Mouse (Mus musculus) erythroblast, embryonic 14.5 days (primary cell): ENCODE results near the gene Golga1.

Experiments used
- GATA1 ChIP-seq: IDR thresholded peaks from 2 replicates; pipeline ENCODE4 v1.6.1; 2012; ENCODE audit warnings: low read length, inconsistent platforms, mixed read lengths
- TAL1 ChIP-seq: IDR thresholded peaks from 3 replicates; pipeline ENCODE4 v1.6.1; 2012; ENCODE audit warnings: low read length, inconsistent platforms, mixed read lengths

DNA sequence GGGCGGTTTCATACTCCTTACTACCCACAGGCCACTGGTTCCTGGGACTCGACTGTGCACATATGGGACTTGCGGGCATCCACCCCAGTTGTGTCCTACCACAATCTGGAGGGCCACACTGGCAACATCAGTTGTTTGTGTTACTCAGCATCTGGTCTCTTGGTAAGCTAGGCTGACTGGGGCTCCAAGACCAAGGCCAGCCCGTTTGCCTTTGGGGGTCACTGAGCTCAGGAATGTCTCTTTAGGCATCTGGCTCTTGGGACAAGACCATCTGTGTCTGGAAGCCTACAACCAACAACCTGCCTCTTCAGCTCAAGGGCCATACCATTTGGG, 64.8 kb downstream of the Golga1 start:
- TF ChIP-seq TAL1 = no peak
- no peak for TF ChIP-seq GATA1
